Mouse (Mus musculus): ENCODE data around the gene Zfp706.

DNA sequence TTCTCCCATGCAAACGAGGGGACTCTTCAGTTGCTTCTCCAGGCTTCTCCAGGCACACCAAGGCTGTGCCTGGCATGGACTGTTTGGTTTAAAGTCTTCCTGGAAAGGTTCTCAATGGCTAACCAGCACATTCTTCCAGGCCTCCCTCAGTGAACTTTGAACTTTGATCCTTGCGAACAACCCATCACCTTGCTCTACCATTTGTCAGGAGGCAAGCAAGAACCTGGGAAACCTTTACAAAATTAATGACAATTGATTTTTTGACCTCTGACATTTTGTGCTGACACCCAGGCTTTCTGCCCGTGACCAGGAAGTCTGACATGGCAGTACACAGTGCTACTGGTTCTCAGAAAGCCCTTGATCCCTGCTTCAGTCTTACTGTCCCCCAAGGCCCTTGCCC, 24.1 kb downstream of the Zfp706 start:
- TF ChIP-seq CTCF (IDR thresholded peaks at IDR 0.05; ENCODE audit: extremely low read depth, insufficient read length, insufficient replicate concordance, low read depth, low read length) (no peak), POLR2A (IDR thresholded peaks at IDR 0.05; ENCODE audit: low read depth, low read length) (no peak)

Measured in small intestine, adult 2 months (tissue).